Mouse (Mus musculus) embryo, embryonic 9.5 days (tissue): ENCODE data around the gene Klhl29.

Experiments used
- DNase-seq: peaks from one replicate; pipeline ENCODE4 v3.0.0-alpha.2; 2017; ENCODE audit errors: extremely low spot score

Gene Klhl29

GRCm38 (mm10) chr12:5187773-5188333 is 187.6 kb downstream of the Klhl29 start:
- no peak for DNase-seq

GRCm38 (mm10) chr12:5186645-5187044 is 188.8 kb downstream of the Klhl29 start:
- DNase-seq, result no peak

- no peak for DNase-seq
Measured at GRCm38 (mm10) chr12:5185603-5186002, 189.9 kb downstream of the Klhl29 start.

- DNase-seq, result no peak
Measured at GRCm38 (mm10) chr12:5182586-5182985, 192.9 kb downstream of the Klhl29 start.

GRCm38 (mm10) chr12:5182165-5182564 is 193.3 kb downstream of the Klhl29 start:
- DNase-seq, result no peak

- no peak for DNase-seq
Measured at GRCm38 (mm10) chr12:5176716-5177341, 198.7 kb downstream of the Klhl29 start.

GRCm38 (mm10) chr12:5166141-5166540 is 209.3 kb downstream of the Klhl29 start:
- no peak for DNase-seq

- DNase-seq, result no peak
Measured at GRCm38 (mm10) chr12:5165411-5165810, 210.1 kb downstream of the Klhl29 start.

- no peak for DNase-seq
Measured at GRCm38 (mm10) chr12:5162672-5163071, 212.8 kb downstream of the Klhl29 start.

- DNase-seq, result no peak
Measured at GRCm38 (mm10) chr12:5161631-5162030, 213.9 kb downstream of the Klhl29 start.

GRCm38 (mm10) chr12:5157931-5158481 is 217.5 kb downstream of the Klhl29 start:
- no peak for DNase-seq

GRCm38 (mm10) chr12:5157021-5157681 is 218.3 kb downstream of the Klhl29 start:
- no peak for DNase-seq

- DNase-seq, result no peak
Measured at GRCm38 (mm10) chr12:5155177-5155576, 220.3 kb downstream of the Klhl29 start.

- peak; percentile 60 for DNase-seq
Measured at GRCm38 (mm10) chr12:5151859-5152258, 223.6 kb downstream of the Klhl29 start.

GRCm38 (mm10) chr12:5147346-5148035 is 228.0 kb downstream of the Klhl29 start:
- no peak for DNase-seq

- no peak for DNase-seq
Measured at GRCm38 (mm10) chr12:5143903-5144781, 231.3 kb downstream of the Klhl29 start.

GRCm38 (mm10) chr12:5143224-5143623 is 232.3 kb downstream of the Klhl29 start:
- DNase-seq, result no peak

GRCm38 (mm10) chr12:5142776-5143175 is 232.7 kb downstream of the Klhl29 start:
- peak; percentile 86 for DNase-seq

- DNase-seq, result no peak
Measured at GRCm38 (mm10) chr12:5141040-5141439, 234.4 kb downstream of the Klhl29 start.

GRCm38 (mm10) chr12:5139302-5139701 is 236.2 kb downstream of the Klhl29 start:
- DNase-seq, result no peak

- DNase-seq, result peak; percentile 71
Measured at GRCm38 (mm10) chr12:5136300-5136699, 239.2 kb downstream of the Klhl29 start.
